Mouse (Mus musculus) embryonic fibroblast, embryonic 13.5 days (primary cell): ENCODE data around the gene Btbd8.

ENCODE experiments used
- CTCF ChIP-seq: IDR thresholded peaks from 2 replicates; pipeline ENCODE4 v1.5.1; 2011; ENCODE audit warnings: mild to moderate bottlenecking, control low read depth, low read length, moderate library complexity, borderline replicate concordance; ENCODE audit not compliant: insufficient read depth
- POLR2A ChIP-seq: IDR thresholded peaks from 2 replicates; pipeline ENCODE4 v1.6.1; 2011; ENCODE audit warnings: low read depth, mild to moderate bottlenecking, control low read depth, low read length, moderate library complexity

DNA sequence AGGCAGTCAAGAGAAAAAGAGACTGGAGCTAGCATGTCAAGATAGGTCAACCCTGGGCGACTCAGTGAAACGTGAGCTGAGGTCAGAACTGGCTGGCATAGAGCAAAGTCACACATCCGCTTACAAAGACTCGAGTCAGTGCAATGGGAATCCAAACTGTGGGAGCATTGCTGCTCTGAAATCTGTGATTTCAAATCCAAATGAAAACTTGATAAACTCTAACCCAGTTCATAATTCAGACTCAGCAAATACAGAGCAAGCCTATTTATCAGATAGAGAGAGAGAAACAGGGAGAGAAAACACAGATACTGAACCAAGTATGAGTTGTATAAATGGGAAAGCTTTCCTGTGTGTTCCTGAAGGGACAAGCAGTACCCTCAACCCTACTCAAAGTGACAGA lies 69.5 kb downstream of the Btbd8 start, which contains the start of gene Gm42669:
- TF ChIP-seq CTCF: no peak
- no peak for TF ChIP-seq POLR2A
